Mouse (Mus musculus) MEL (cell line): Measurements from ENCODE around the gene Avl9. TPM values are rescaled to one million over a fixed set of nuclear protein-coding genes. Genes with fewer than 3 reads are reported as not detected.
A peak's percentile ranks its signal among the peaks of the same experiment; 100 is the strongest.

Experiments
- DNase-seq: peaks from one replicate; pipeline ENCODE4 v3.0.0; 2011; ENCODE audit warnings: low read depth, low spot score
- H3K27ac ChIP-seq: 2 replicates; pipeline ENCODE4 v1.5.1; 2012; ENCODE audit warnings: low read depth, mild to moderate bottlenecking, control low read depth, low read length, moderate library complexity; ENCODE audit not compliant: control insufficient read depth
- H3K27me3 ChIP-seq, 2 experiments: fragments of 150-350 bp in 1 of 2; sonication (generic) in 1 of 2; 2 replicates each; pipeline ENCODE4 v1.6.1; 2012; ENCODE audit warnings: low read length in 2 of 2, mild to moderate bottlenecking in 2 of 2, improper control_type of control experiment in 1 of 2, moderate library complexity in 1 of 2; ENCODE audit not compliant: insufficient read depth in 2 of 2, control insufficient read depth in 1 of 2
- H3K36me3 ChIP-seq, 2 experiments: 2 replicates each; pipeline ENCODE4 v1.6.1; 2012 to 2014; ENCODE audit warnings: low read length in 2 of 2, improper control_type of control experiment in 1 of 2, inconsistent platforms in 1 of 2, mild to moderate bottlenecking in 1 of 2; ENCODE audit not compliant: insufficient read depth in 2 of 2, control insufficient read depth in 1 of 2
- H3K4me1 ChIP-seq, 2 experiments: fragments of 150-350 bp in 1 of 2; sonication (generic) in 1 of 2; 2 replicates each; pipeline ENCODE4 v1.6.1; 2012; ENCODE audit warnings: low read length in 2 of 2, improper control_type of control experiment in 1 of 2, mild to moderate bottlenecking in 1 of 2; ENCODE audit not compliant: insufficient read depth in 2 of 2, control insufficient read depth in 1 of 2
- H3K4me3 ChIP-seq, 2 experiments: fragments of 150-350 bp in 1 of 2; sonication (generic) in 1 of 2; 2 replicates each; pipeline ENCODE4 v1.5.1; 2012; ENCODE audit warnings: low read depth in 2 of 2, low read length in 2 of 2, mild to moderate bottlenecking in 2 of 2, moderate library complexity in 2 of 2, control low read depth in 1 of 2, improper control_type of control experiment in 1 of 2; ENCODE audit not compliant: control insufficient read depth in 1 of 2, insufficient read depth in 1 of 2
- H3K79me2 ChIP-seq: 2 replicates; pipeline ENCODE4 v1.6.1; 2012; ENCODE audit warnings: mild to moderate bottlenecking, low read length, moderate library complexity; ENCODE audit not compliant: control insufficient read depth, poor library complexity, insufficient read depth
- H3K9ac ChIP-seq: 2 replicates; pipeline ENCODE4 v1.6.1; 2012; ENCODE audit warnings: low read depth, mild to moderate bottlenecking, control low read depth, low read length, moderate library complexity; ENCODE audit not compliant: control insufficient read depth, poor library complexity, severe bottlenecking
- H3K9me3 ChIP-seq: fragments of 150-350 bp; sonication (generic); replicated peaks from 2 replicates; pipeline ENCODE4 v1.6.1; 2012; ENCODE audit warnings: mild to moderate bottlenecking, low read length, improper control_type of control experiment, moderate library complexity; ENCODE audit not compliant: insufficient read depth
- CHD1 ChIP-seq: IDR thresholded peaks from 2 replicates; pipeline ENCODE4 v1.6.1; 2012; ENCODE audit warnings: low read depth, mild to moderate bottlenecking, inconsistent platforms, low read length, improper control_type of control experiment
- CTCF ChIP-seq, 3 experiments: IDR thresholded peaks in 2 of 3; conservative IDR thresholded peaks in 1 of 3; 2 replicates each; pipeline ENCODE4 v1.5.1; 2011 to 2012; ENCODE audit warnings: low read length in 3 of 3, low read depth in 2 of 3, mild to moderate bottlenecking in 2 of 3, improper control_type of control experiment in 1 of 3, inconsistent platforms in 1 of 3, mixed read lengths in 1 of 3, moderate library complexity in 1 of 3; ENCODE audit not compliant: control insufficient read depth in 1 of 3, insufficient read depth in 1 of 3, poor library complexity in 1 of 3, severe bottlenecking in 1 of 3
- E2F4 ChIP-seq: IDR thresholded peaks from 2 replicates; pipeline ENCODE4 v1.6.1; 2011; ENCODE audit warnings: low read depth, low read length, improper control_type of control experiment, borderline replicate concordance
- ELF1 ChIP-seq: IDR thresholded peaks from 2 replicates; pipeline ENCODE4 v1.6.1; 2014; ENCODE audit warnings: low read depth, mild to moderate bottlenecking, inconsistent platforms, low read length, improper control_type of control experiment, moderate library complexity
- EP300 ChIP-seq, 2 experiments: IDR thresholded peaks; 2 replicates each; pipeline ENCODE4 v1.6.1; 2011; ENCODE audit warnings: improper control_type of control experiment in 2 of 2, low read length in 2 of 2, low read depth in 1 of 2, mild to moderate bottlenecking in 1 of 2
- ETS1 ChIP-seq: IDR thresholded peaks from 2 replicates; pipeline ENCODE4 v1.6.1; 2012; ENCODE audit warnings: low read depth, mild to moderate bottlenecking, inconsistent platforms, low read length, improper control_type of control experiment, moderate library complexity
- GABPA ChIP-seq: IDR thresholded peaks from 2 replicates; pipeline ENCODE4 v1.6.1; 2012; ENCODE audit warnings: low read depth, mild to moderate bottlenecking, inconsistent platforms, low read length, improper control_type of control experiment, moderate library complexity
- HCFC1 ChIP-seq: IDR thresholded peaks from 2 replicates; pipeline ENCODE4 v1.6.1; 2012; ENCODE audit warnings: low read depth, mild to moderate bottlenecking, inconsistent platforms, low read length, improper control_type of control experiment, moderate library complexity
- MAFK ChIP-seq: IDR thresholded peaks from 2 replicates; pipeline ENCODE4 v1.6.1; 2011; ENCODE audit warnings: low read depth, mild to moderate bottlenecking, low read length, improper control_type of control experiment, borderline replicate concordance
- MAX ChIP-seq: IDR thresholded peaks from 2 replicates; pipeline ENCODE4 v1.6.1; 2011; ENCODE audit warnings: low read length, improper control_type of control experiment
- MAZ ChIP-seq: IDR thresholded peaks from 2 replicates; pipeline ENCODE4 v1.6.1; 2012; ENCODE audit warnings: low read depth, mild to moderate bottlenecking, inconsistent platforms, low read length, improper control_type of control experiment
- MXI1 ChIP-seq: IDR thresholded peaks from 2 replicates; pipeline ENCODE4 v1.6.1; 2011; ENCODE audit warnings: mild to moderate bottlenecking, low read depth, low read length, improper control_type of control experiment
- MYB ChIP-seq: IDR thresholded peaks from 2 replicates; pipeline ENCODE4 v1.6.1; 2011; ENCODE audit warnings: mild to moderate bottlenecking, low read depth, low read length, improper control_type of control experiment
- MYC ChIP-seq: IDR thresholded peaks from 2 replicates; pipeline ENCODE4 v1.6.1; 2011; ENCODE audit warnings: low read depth, mild to moderate bottlenecking, low read length, improper control_type of control experiment, moderate library complexity
- NELFE ChIP-seq: IDR thresholded peaks from 2 replicates; pipeline ENCODE4 v1.6.1; 2011; ENCODE audit warnings: low read depth, low read length, improper control_type of control experiment
- NRF1 ChIP-seq: IDR thresholded peaks from 2 replicates; pipeline ENCODE4 v1.6.1; 2014; ENCODE audit warnings: low read depth, mild to moderate bottlenecking, inconsistent platforms, low read length, improper control_type of control experiment, moderate library complexity; ENCODE audit not compliant: poor library complexity, insufficient read depth, severe bottlenecking
- POLR2A ChIP-seq, 2 experiments: IDR thresholded peaks; 2 replicates each; pipeline ENCODE4 v1.6.1; 2011 to 2012; ENCODE audit warnings: low read length in 2 of 2, mild to moderate bottlenecking in 2 of 2, control low read depth in 1 of 2, improper control_type of control experiment in 1 of 2, low read depth in 1 of 2, moderate library complexity in 1 of 2; ENCODE audit not compliant: control insufficient read depth in 1 of 2, insufficient read depth in 1 of 2, poor library complexity in 1 of 2
- POLR2AphosphoS2 ChIP-seq: IDR thresholded peaks from 2 replicates; pipeline ENCODE4 v1.6.1; 2011; ENCODE audit warnings: low read length, improper control_type of control experiment
- RAD21 ChIP-seq: IDR thresholded peaks from 2 replicates; pipeline ENCODE4 v1.6.1; 2011; ENCODE audit warnings: mild to moderate bottlenecking, low read depth, low read length, improper control_type of control experiment
- SIN3A ChIP-seq: IDR thresholded peaks from 2 replicates; pipeline ENCODE4 v1.6.1; 2012; ENCODE audit warnings: low read length, improper control_type of control experiment, inconsistent platforms
- SMC3 ChIP-seq: IDR thresholded peaks from 2 replicates; pipeline ENCODE4 v1.6.1; 2011; ENCODE audit warnings: low read depth, low read length, improper control_type of control experiment
- TBP ChIP-seq: IDR thresholded peaks from 2 replicates; pipeline ENCODE4 v1.8.0; 2011; ENCODE audit warnings: low read depth, low read length, improper control_type of control experiment
- UBTF ChIP-seq: IDR thresholded peaks from 2 replicates; pipeline ENCODE4 v1.6.1; 2012; ENCODE audit warnings: low read depth, mild to moderate bottlenecking, inconsistent platforms, low read length, improper control_type of control experiment, moderate library complexity, borderline replicate concordance; ENCODE audit not compliant: insufficient read depth
- USF1 ChIP-seq: IDR thresholded peaks from 2 replicates; pipeline ENCODE4 v1.6.1; 2014; ENCODE audit warnings: low read depth, mild to moderate bottlenecking, inconsistent platforms, low read length, improper control_type of control experiment, moderate library complexity
- USF2 ChIP-seq, 2 experiments: IDR thresholded peaks; 2 replicates each; pipeline ENCODE4 v1.6.1; 2011 to 2012; ENCODE audit warnings: improper control_type of control experiment in 2 of 2, low read length in 2 of 2, borderline replicate concordance in 1 of 2, inconsistent platforms in 1 of 2, low read depth in 1 of 2, mild to moderate bottlenecking in 1 of 2; ENCODE audit not compliant: insufficient read depth in 1 of 2
- ZKSCAN1 ChIP-seq: IDR thresholded peaks from 2 replicates; pipeline ENCODE4 v1.6.1; 2012; ENCODE audit warnings: low read depth, mild to moderate bottlenecking, inconsistent platforms, low read length, improper control_type of control experiment, moderate library complexity
- ZMIZ1 ChIP-seq: IDR thresholded peaks from 2 replicates; pipeline ENCODE4 v1.6.1; 2012; ENCODE audit warnings: low read depth, mild to moderate bottlenecking, inconsistent platforms, low read length, improper control_type of control experiment, moderate library complexity
- ZNF384 ChIP-seq: IDR thresholded peaks from 2 replicates; pipeline ENCODE4 v1.6.1; 2012; ENCODE audit warnings: low read depth, mild to moderate bottlenecking, inconsistent platforms, low read length, improper control_type of control experiment
- polyA plus RNA-seq, 2 experiments: library from polyadenylated mRNA; stranded (reverse) in 1 of 2; unstranded in 1 of 2; fragments of >175 nt in 1 of 2; fragments of >200 nt in 1 of 2; gene quantifications; 2 replicates each; pipeline versions ENCODE4 v1.2.1 to v1.2.4; 2012; ENCODE audit warnings: low replicate concordance in 2 of 2, low read depth in 1 of 2; ENCODE audit not compliant: insufficient read length in 2 of 2, insufficient read depth in 1 of 2, missing spikeins in 1 of 2
- total RNA-seq: library from RNA; depleted of rRNA; stranded (reverse); fragments of 300-350 nt; gene quantifications from 2 replicates; pipeline ENCODE4 v1.2.3, GENCODE M21; 2012; rRNA removed

Avl9 gene
- total RNA-seq (7.7 and 9.6 TPM in 2 replicates), polyA plus RNA-seq (1 to 10 TPM in 1 of 2 experiments, not detected in 1; 7.9 TPM)

- TF ChIP-seq ZKSCAN1: no peak
- TF ChIP-seq TBP: no peak
- TF ChIP-seq MXI1: peak; percentile 65; the same call in 1 of the 2 replicates
- TF ChIP-seq E2F4: no peak
- TF ChIP-seq HCFC1: peak; percentile 77
- no peak for TF ChIP-seq RAD21
- TF ChIP-seq USF1: peak; percentile 92
- TF ChIP-seq ETS1: peak; percentile 8; the same call in 1 of the 2 replicates
- TF ChIP-seq ELF1: peak; percentile 89
- TF ChIP-seq MAZ: 0 out of 2 replicates have a peak, but pooled peaks have one; percentile 43
- TF ChIP-seq CTCF (IDR thresholded peaks at IDR 0.05 in 2 of 3, conservative IDR thresholded peaks at IDR 0.05 in 1 of 3; ENCODE audit: control insufficient read depth in 1 of 3, insufficient read depth in 1 of 3, low read depth in 2 of 3, low read length in 3 of 3, poor library complexity in 1 of 3, severe bottlenecking in 1 of 3): peak; percentile 18 to 79 (median 56); a peak in 5 of 6 replicates
- 0 out of 2 replicates have a peak, but pooled peaks have one; percentile 47 for TF ChIP-seq MYC
- TF ChIP-seq UBTF: no peak
- TF ChIP-seq SMC3: no peak; the same call in 1 of the 2 replicates
- no peak for TF ChIP-seq GABPA
- TF ChIP-seq USF2 (IDR thresholded peaks at IDR 0.05; ENCODE audit: borderline replicate concordance in 1 of 2, insufficient read depth in 1 of 2, low read depth in 1 of 2, low read length in 2 of 2): no peak
- TF ChIP-seq POLR2A (IDR thresholded peaks at IDR 0.05; ENCODE audit: control insufficient read depth in 1 of 2, insufficient read depth in 1 of 2, low read depth in 1 of 2, low read length in 2 of 2, poor library complexity in 1 of 2): peak; percentile 88 to 95
- TF ChIP-seq SIN3A: peak; percentile 74
- peak; percentile 76 for TF ChIP-seq NELFE
- TF ChIP-seq POLR2AphosphoS2: peak; percentile 62; the same call in 1 of the 2 replicates
- TF ChIP-seq MAX: no peak
- TF ChIP-seq MAFK: no peak
- TF ChIP-seq CHD1: no peak
- TF ChIP-seq ZNF384: no peak
- TF ChIP-seq EP300 (IDR thresholded peaks at IDR 0.05; ENCODE audit: low read depth in 1 of 2, low read length in 2 of 2): no peak
- no peak for TF ChIP-seq MYB
- peak; percentile 70; the same call in 1 of the 2 replicates for TF ChIP-seq ZMIZ1
- TF ChIP-seq NRF1: 0 out of 2 replicates have a peak, but pooled peaks have one; percentile 24
- H3K9ac ChIP-seq: peak within 1 kb of the TSS; percentile 89
- H3K4me1 ChIP-seq: peaks cover 3 to 17% of the 10 kb centered on the region in 2 experiments
- H3K36me3 ChIP-seq: peaks cover 0 to 17% of the 10 kb centered on the region in 2 experiments; a peak in 2 of 4 replicates
- peak within 1 kb of the TSS; percentile 88 to 98 for H3K4me3 ChIP-seq
- no peaks in the 10 kb centered on the region for H3K9me3 ChIP-seq
- peaks cover 6% of the 10 kb centered on the region for H3K79me2 ChIP-seq
- peak within 1 kb of the TSS; percentile 64 for H3K27ac ChIP-seq
- DNase-seq: peak; percentile 97
- no peaks in the 10 kb centered on the region; a peak in 1 of 4 replicates for H3K27me3 ChIP-seq
Observed at GRCm38 (mm10) chr6:56714574-56715269, at the start of gene Avl9. Gene Avl9 (plus strand): TSS chr6:56714899.
